Mouse (Mus musculus) MEL (cell line): ENCODE results near the gene Syk. TPM values are rescaled to one million over a fixed set of nuclear protein-coding genes. Genes with fewer than 3 reads are reported as not detected.

Experiments used
- DNase-seq: peaks from one replicate; pipeline ENCODE4 v3.0.0; 2011; ENCODE audit warnings: low read depth, low spot score
- H3K27ac ChIP-seq: 2 replicates; pipeline ENCODE4 v1.5.1; 2012; ENCODE audit warnings: low read depth, mild to moderate bottlenecking, control low read depth, low read length, moderate library complexity; ENCODE audit not compliant: control insufficient read depth
- H3K27me3 ChIP-seq, 2 experiments: fragments of 150-350 bp in 1 of 2; sonication (generic) in 1 of 2; 2 replicates each; pipeline ENCODE4 v1.6.1; 2012; ENCODE audit warnings: low read length in 2 of 2, mild to moderate bottlenecking in 2 of 2, improper control_type of control experiment in 1 of 2, moderate library complexity in 1 of 2; ENCODE audit not compliant: insufficient read depth in 2 of 2, control insufficient read depth in 1 of 2
- H3K36me3 ChIP-seq, 2 experiments: 2 replicates each; pipeline ENCODE4 v1.6.1; 2012 to 2014; ENCODE audit warnings: low read length in 2 of 2, improper control_type of control experiment in 1 of 2, inconsistent platforms in 1 of 2, mild to moderate bottlenecking in 1 of 2; ENCODE audit not compliant: insufficient read depth in 2 of 2, control insufficient read depth in 1 of 2
- H3K4me1 ChIP-seq, 2 experiments: fragments of 150-350 bp in 1 of 2; sonication (generic) in 1 of 2; 2 replicates each; pipeline ENCODE4 v1.6.1; 2012; ENCODE audit warnings: low read length in 2 of 2, improper control_type of control experiment in 1 of 2, mild to moderate bottlenecking in 1 of 2; ENCODE audit not compliant: insufficient read depth in 2 of 2, control insufficient read depth in 1 of 2
- H3K4me3 ChIP-seq, 2 experiments: fragments of 150-350 bp in 1 of 2; sonication (generic) in 1 of 2; 2 replicates each; pipeline ENCODE4 v1.5.1; 2012; ENCODE audit warnings: low read depth in 2 of 2, low read length in 2 of 2, mild to moderate bottlenecking in 2 of 2, moderate library complexity in 2 of 2, control low read depth in 1 of 2, improper control_type of control experiment in 1 of 2; ENCODE audit not compliant: control insufficient read depth in 1 of 2, insufficient read depth in 1 of 2
- H3K79me2 ChIP-seq: 2 replicates; pipeline ENCODE4 v1.6.1; 2012; ENCODE audit warnings: mild to moderate bottlenecking, low read length, moderate library complexity; ENCODE audit not compliant: control insufficient read depth, poor library complexity, insufficient read depth
- H3K9ac ChIP-seq: 2 replicates; pipeline ENCODE4 v1.6.1; 2012; ENCODE audit warnings: low read depth, mild to moderate bottlenecking, control low read depth, low read length, moderate library complexity; ENCODE audit not compliant: control insufficient read depth, poor library complexity, severe bottlenecking
- H3K9me3 ChIP-seq: fragments of 150-350 bp; sonication (generic); replicated peaks from 2 replicates; pipeline ENCODE4 v1.6.1; 2012; ENCODE audit warnings: mild to moderate bottlenecking, low read length, improper control_type of control experiment, moderate library complexity; ENCODE audit not compliant: insufficient read depth
- BHLHE40 ChIP-seq: IDR thresholded peaks from 2 replicates; pipeline ENCODE4 v1.6.1; 2012; ENCODE audit warnings: low read depth, mild to moderate bottlenecking, inconsistent platforms, low read length, improper control_type of control experiment, borderline replicate concordance
- CHD1 ChIP-seq: IDR thresholded peaks from 2 replicates; pipeline ENCODE4 v1.6.1; 2012; ENCODE audit warnings: low read depth, mild to moderate bottlenecking, inconsistent platforms, low read length, improper control_type of control experiment
- CHD2 ChIP-seq: IDR thresholded peaks from 2 replicates; pipeline ENCODE4 v1.6.1; 2011; ENCODE audit warnings: low read length, improper control_type of control experiment
- CTCF ChIP-seq, 3 experiments: IDR thresholded peaks in 2 of 3; conservative IDR thresholded peaks in 1 of 3; 2 replicates each; pipeline ENCODE4 v1.5.1; 2011 to 2012; ENCODE audit warnings: low read length in 3 of 3, low read depth in 2 of 3, mild to moderate bottlenecking in 2 of 3, improper control_type of control experiment in 1 of 3, inconsistent platforms in 1 of 3, mixed read lengths in 1 of 3, moderate library complexity in 1 of 3; ENCODE audit not compliant: control insufficient read depth in 1 of 3, insufficient read depth in 1 of 3, poor library complexity in 1 of 3, severe bottlenecking in 1 of 3
- E2F4 ChIP-seq: IDR thresholded peaks from 2 replicates; pipeline ENCODE4 v1.6.1; 2011; ENCODE audit warnings: low read depth, low read length, improper control_type of control experiment, borderline replicate concordance
- ELF1 ChIP-seq: IDR thresholded peaks from 2 replicates; pipeline ENCODE4 v1.6.1; 2014; ENCODE audit warnings: low read depth, mild to moderate bottlenecking, inconsistent platforms, low read length, improper control_type of control experiment, moderate library complexity
- HCFC1 ChIP-seq: IDR thresholded peaks from 2 replicates; pipeline ENCODE4 v1.6.1; 2012; ENCODE audit warnings: low read depth, mild to moderate bottlenecking, inconsistent platforms, low read length, improper control_type of control experiment, moderate library complexity
- MAFK ChIP-seq: IDR thresholded peaks from 2 replicates; pipeline ENCODE4 v1.6.1; 2011; ENCODE audit warnings: low read depth, mild to moderate bottlenecking, low read length, improper control_type of control experiment, borderline replicate concordance
- MYB ChIP-seq: IDR thresholded peaks from 2 replicates; pipeline ENCODE4 v1.6.1; 2011; ENCODE audit warnings: mild to moderate bottlenecking, low read depth, low read length, improper control_type of control experiment
- MYC ChIP-seq: IDR thresholded peaks from 2 replicates; pipeline ENCODE4 v1.6.1; 2011; ENCODE audit warnings: low read depth, mild to moderate bottlenecking, low read length, improper control_type of control experiment, moderate library complexity
- NELFE ChIP-seq: IDR thresholded peaks from 2 replicates; pipeline ENCODE4 v1.6.1; 2011; ENCODE audit warnings: low read depth, low read length, improper control_type of control experiment
- POLR2A ChIP-seq, 2 experiments: IDR thresholded peaks; 2 replicates each; pipeline ENCODE4 v1.6.1; 2011 to 2012; ENCODE audit warnings: low read length in 2 of 2, mild to moderate bottlenecking in 2 of 2, control low read depth in 1 of 2, improper control_type of control experiment in 1 of 2, low read depth in 1 of 2, moderate library complexity in 1 of 2; ENCODE audit not compliant: control insufficient read depth in 1 of 2, insufficient read depth in 1 of 2, poor library complexity in 1 of 2
- POLR2AphosphoS2 ChIP-seq: IDR thresholded peaks from 2 replicates; pipeline ENCODE4 v1.6.1; 2011; ENCODE audit warnings: low read length, improper control_type of control experiment
- RCOR1 ChIP-seq: IDR thresholded peaks from 2 replicates; pipeline ENCODE4 v1.6.1; 2012; ENCODE audit warnings: low read depth, mild to moderate bottlenecking, inconsistent platforms, low read length, improper control_type of control experiment
- TBP ChIP-seq: IDR thresholded peaks from 2 replicates; pipeline ENCODE4 v1.8.0; 2011; ENCODE audit warnings: low read depth, low read length, improper control_type of control experiment
- UBTF ChIP-seq: IDR thresholded peaks from 2 replicates; pipeline ENCODE4 v1.6.1; 2012; ENCODE audit warnings: low read depth, mild to moderate bottlenecking, inconsistent platforms, low read length, improper control_type of control experiment, moderate library complexity, borderline replicate concordance; ENCODE audit not compliant: insufficient read depth
- USF1 ChIP-seq: IDR thresholded peaks from 2 replicates; pipeline ENCODE4 v1.6.1; 2014; ENCODE audit warnings: low read depth, mild to moderate bottlenecking, inconsistent platforms, low read length, improper control_type of control experiment, moderate library complexity
- ZC3H11A ChIP-seq: IDR thresholded peaks from 2 replicates; pipeline ENCODE4 v1.6.1; 2012; ENCODE audit warnings: low read depth, mild to moderate bottlenecking, inconsistent platforms, low read length, improper control_type of control experiment
- ZKSCAN1 ChIP-seq: IDR thresholded peaks from 2 replicates; pipeline ENCODE4 v1.6.1; 2012; ENCODE audit warnings: low read depth, mild to moderate bottlenecking, inconsistent platforms, low read length, improper control_type of control experiment, moderate library complexity
- ZNF384 ChIP-seq: IDR thresholded peaks from 2 replicates; pipeline ENCODE4 v1.6.1; 2012; ENCODE audit warnings: low read depth, mild to moderate bottlenecking, inconsistent platforms, low read length, improper control_type of control experiment
- polyA plus RNA-seq, 2 experiments: library from polyadenylated mRNA; stranded (reverse) in 1 of 2; unstranded in 1 of 2; fragments of >175 nt in 1 of 2; fragments of >200 nt in 1 of 2; gene quantifications; 2 replicates each; pipeline versions ENCODE4 v1.2.1 to v1.2.4; 2012; ENCODE audit warnings: low replicate concordance in 2 of 2, low read depth in 1 of 2; ENCODE audit not compliant: insufficient read length in 2 of 2, insufficient read depth in 1 of 2, missing spikeins in 1 of 2
- total RNA-seq: library from RNA; depleted of rRNA; stranded (reverse); fragments of 300-350 nt; gene quantifications from 2 replicates; pipeline ENCODE4 v1.2.3, GENCODE M21; 2012

Gene Syk
- total and polyA plus RNA-seq, 3 experiments = 14.4 to 23.8 TPM; not detected in 1

DNA sequence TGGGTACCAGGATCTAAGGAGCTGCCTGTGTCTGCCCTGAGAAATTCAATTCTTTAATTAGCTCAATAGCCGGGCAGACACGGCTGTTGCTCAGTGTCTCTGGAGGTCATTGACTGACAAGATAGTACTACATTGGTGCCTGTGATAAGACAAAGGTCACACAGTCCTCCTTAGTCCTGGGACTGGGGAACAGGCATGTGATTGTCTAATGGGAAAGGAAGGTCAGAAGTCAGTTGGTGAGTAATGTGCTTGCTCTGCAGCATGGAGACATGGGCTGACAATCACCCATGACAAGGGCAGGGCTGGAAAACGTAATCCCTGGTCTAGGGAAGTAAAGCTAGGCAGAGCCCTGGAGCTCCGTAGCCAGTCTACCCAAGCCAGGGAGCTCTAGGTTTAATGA lies 19.8 kb downstream of the Syk start:
- no peaks in the 10 kb centered on the region for H3K4me1 ChIP-seq
- H3K9me3 ChIP-seq = no peaks in the 10 kb centered on the region
- no peak overlapping the region for H3K27ac ChIP-seq
- no peak for TF ChIP-seq TBP
- TF ChIP-seq USF1 = no peak
- TF ChIP-seq ELF1 = no peak
- no peak for TF ChIP-seq POLR2AphosphoS2
- no peak for TF ChIP-seq RCOR1
- no peak for TF ChIP-seq BHLHE40
- TF ChIP-seq CTCF (IDR thresholded peaks at IDR 0.05 in 2 of 3, conservative IDR thresholded peaks at IDR 0.05 in 1 of 3; ENCODE audit: control insufficient read depth in 1 of 3, insufficient read depth in 1 of 3, low read depth in 2 of 3, low read length in 3 of 3, poor library complexity in 1 of 3, severe bottlenecking in 1 of 3) = no peak
- TF ChIP-seq E2F4 = no peak
- no peak for TF ChIP-seq ZNF384
- no peak for TF ChIP-seq ZC3H11A
- TF ChIP-seq CHD2 = no peak
- TF ChIP-seq UBTF = no peak
- TF ChIP-seq HCFC1 = no peak
- H3K27me3 ChIP-seq = no peaks in the 10 kb centered on the region
- H3K4me3 ChIP-seq = no peak overlapping the region
- no peak overlapping the region for H3K9ac ChIP-seq
- H3K36me3 ChIP-seq = no peaks in the 10 kb centered on the region
- DNase-seq = no peak
- H3K79me2 ChIP-seq = peaks cover 2% of the 10 kb centered on the region; the same call in 1 of the 2 replicates

DNA sequence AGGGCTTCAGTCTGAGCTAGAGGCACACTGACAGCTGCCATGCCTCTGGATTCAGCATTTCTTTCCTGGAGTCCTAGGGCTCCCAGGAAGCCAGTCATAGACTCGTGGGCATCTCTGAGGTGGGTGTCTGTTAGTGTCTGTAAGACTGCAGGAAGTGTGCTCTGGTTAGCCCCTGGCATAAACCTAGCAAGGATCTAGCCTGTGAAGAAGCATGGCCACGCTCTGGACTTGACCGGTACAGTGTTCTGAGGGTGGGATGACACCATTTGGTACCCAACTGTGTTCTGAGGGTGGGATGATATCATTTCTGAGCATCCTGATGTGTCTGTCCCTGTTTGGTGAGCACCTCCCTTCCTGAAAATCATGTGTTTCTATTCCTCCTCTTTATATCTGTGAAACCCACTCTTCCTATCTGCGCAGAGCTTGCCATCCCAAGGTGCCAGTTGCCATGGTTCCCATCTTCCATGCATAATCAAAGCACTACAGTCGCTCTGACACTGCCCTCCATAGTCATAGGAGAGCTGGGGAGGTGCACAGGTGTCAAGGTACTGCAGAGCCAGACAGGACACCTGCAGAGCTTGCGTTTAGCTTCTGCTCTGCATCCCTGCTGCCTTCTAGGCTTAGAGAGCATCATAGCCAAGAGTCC lies 20.9 kb downstream of the Syk start:
- H3K4me1 ChIP-seq = no peaks in the 10 kb centered on the region
- H3K27ac ChIP-seq = no peak overlapping the region
- no peaks in the 10 kb centered on the region for H3K9me3 ChIP-seq
- no peak overlapping the region for H3K4me3 ChIP-seq
- H3K36me3 ChIP-seq = no peaks in the 10 kb centered on the region
- DNase-seq = no peak
- TF ChIP-seq ELF1 (no peak), POLR2A (IDR thresholded peaks at IDR 0.05; ENCODE audit: control insufficient read depth in 1 of 2, insufficient read depth in 1 of 2, low read depth in 1 of 2, low read length in 2 of 2, poor library complexity in 1 of 2) (no peak), MYC (no peak), CTCF (IDR thresholded peaks at IDR 0.05 in 2 of 3, conservative IDR thresholded peaks at IDR 0.05 in 1 of 3; ENCODE audit: control insufficient read depth in 1 of 3, insufficient read depth in 1 of 3, low read depth in 2 of 3, low read length in 3 of 3, poor library complexity in 1 of 3, severe bottlenecking in 1 of 3) (no peak), POLR2AphosphoS2 (no peak), CHD2 (no peak), MYB (no peak), ZKSCAN1 (no peak), NELFE (no peak), CHD1 (no peak), MAFK (no peak), RCOR1 (no peak), TBP (no peak)
- H3K27me3 ChIP-seq = no peaks in the 10 kb centered on the region
- no peak overlapping the region for H3K9ac ChIP-seq
- H3K79me2 ChIP-seq = no peaks in the 10 kb centered on the region; the same call in 1 of the 2 replicates
